16 mouse cellular contexts compared by ENCODE assay signal in the genomic region with DNA sequence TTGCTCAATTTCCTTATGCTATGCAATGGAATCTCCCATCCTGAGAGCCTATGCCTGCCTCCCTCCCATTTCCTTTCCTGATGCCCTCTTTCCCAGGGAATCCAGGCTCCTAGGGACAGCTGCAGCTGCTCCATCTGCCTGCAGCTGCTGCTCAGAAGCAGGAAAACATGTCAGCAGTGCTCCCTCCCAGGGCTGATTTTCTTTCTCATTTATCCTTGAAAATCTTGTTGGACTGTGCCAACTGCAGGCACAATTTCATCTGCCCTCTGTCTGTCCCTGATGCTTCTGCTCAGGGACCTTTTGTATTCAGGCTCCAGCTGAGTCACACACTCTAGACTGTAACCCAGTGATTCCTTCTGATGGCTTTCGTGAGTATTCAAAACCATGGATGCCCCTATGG. TPM values are rescaled to one million over a fixed set of nuclear protein-coding genes. Genes with fewer than 3 reads are reported as not detected.
DNase-seq lines count a peak whose midpoint lies in the region; ATAC-seq and TF ChIP-seq lines count a peak whose summit lies in the region.
"Had no signal": no experiment of that assay in that cellular context is flagged by ENCODE, and none has a peak within 500 bp of the region (broad histone marks: within the 10 kb centered on the region; RNA-seq: fewer than 3 reads in every experiment).

No protein-coding gene starts in this region.

- ATAC-seq in forebrain, embryonic 16.5 days: peak; percentile 61
- no peak for ATAC-seq in midbrain, postnatal 0 days (ENCODE audit: low FRiP score)
- ATAC-seq in megakaryocyte-erythroid progenitor cell, adult 5-6 weeks (replicated peaks; ENCODE audit: low FRiP score, low TSS enrichment, poor library complexity, severe bottlenecking): no peak
- ATAC-seq: inflammation-experienced regulatory T-cells, adult 6 months; liver, embryonic 12.5 days had no signal

- no peak for TF ChIP-seq CTCF in midbrain, postnatal 0 days (IDR thresholded peaks at IDR 0.05)

- H3K9ac ChIP-seq in forebrain, embryonic 16.5 days (replicated peaks; ENCODE audit: low read depth, low read length): no peak overlapping the region
- no peak overlapping the region for H3K9ac ChIP-seq in midbrain, postnatal 0 days (replicated peaks; ENCODE audit: low read length, poor library complexity, severe bottlenecking)
- H3K9ac ChIP-seq: liver, embryonic 12.5 days had no signal

- H3K4me2 ChIP-seq in forebrain, embryonic 16.5 days (ENCODE audit: low read length): no peak overlapping the region
- no peak overlapping the region for H3K4me2 ChIP-seq in midbrain, postnatal 0 days (ENCODE audit: low read depth, low read length, poor library complexity, severe bottlenecking)
- H3K4me2 ChIP-seq: liver, embryonic 12.5 days had no signal

- H3K27ac ChIP-seq in forebrain, embryonic 16.5 days (ENCODE audit: low read length): no peak overlapping the region
- no peak overlapping the region for H3K27ac ChIP-seq in midbrain, postnatal 0 days (ENCODE audit: low read depth, low read length)
- H3K27ac ChIP-seq: liver, embryonic 12.5 days had no signal

- 64% methylated on average over 1 of the region's 1 CpGs for WGBS in forebrain, embryonic 16.5 days
- whole genome bisulfite sequencing in midbrain, postnatal 0 days: 60% methylated on average over 1 of the region's 1 CpGs

- no peaks in the 10 kb centered on the region for H3K9me3 ChIP-seq in forebrain, embryonic 16.5 days (ENCODE audit: control insufficient read depth, low read length)
- no peaks in the 10 kb centered on the region for H3K9me3 ChIP-seq in midbrain, postnatal 0 days (ENCODE audit: low read length)
- H3K9me3 ChIP-seq: liver, embryonic 12.5 days had no signal

- no peak overlapping the region for H3K4me3 ChIP-seq in forebrain, embryonic 16.5 days (replicated peaks; ENCODE audit: low read length)
- no peak overlapping the region for H3K4me3 ChIP-seq in midbrain, postnatal 0 days (ENCODE audit: low read depth, low read length)
- H3K4me3 ChIP-seq: liver, embryonic 12.5 days had no signal

- no peaks in the 10 kb centered on the region for H3K27me3 ChIP-seq in forebrain, embryonic 16.5 days (replicated peaks; ENCODE audit: control insufficient read depth, insufficient read depth, low read length)
- no peaks in the 10 kb centered on the region for H3K27me3 ChIP-seq in midbrain, postnatal 0 days (ENCODE audit: insufficient read depth, low read length)
- H3K27me3 ChIP-seq: liver, embryonic 12.5 days had no signal

- DNase-seq in heart, adult 11 months: peak; percentile 80
- no peak for DNase-seq in heart, adult 8-10 months (ENCODE audit: low spot score)
- DNase-seq in adrenal gland, postnatal 25 days: peak; percentile 2
- peak; percentile 30 for DNase-seq in midbrain, postnatal 0 days (ENCODE audit: low spot score)
- DNase-seq in urinary bladder, adult 18-20 months (ENCODE audit: low spot score in 2 of 2): no peak
- DNase-seq: cerebellum, postnatal 25 days; kidney, postnatal 10 days; lung, postnatal 14 days; right cerebral cortex, adult 18-20 months had no signal

- peaks cover 3% of the 10 kb centered on the region; the same call in 1 of the 2 replicates for H3K4me1 ChIP-seq in forebrain, embryonic 16.5 days (replicated peaks; ENCODE audit: control insufficient read depth, insufficient read depth, low read length)
- no peaks in the 10 kb centered on the region for H3K4me1 ChIP-seq in midbrain, postnatal 0 days (ENCODE audit: insufficient read depth, low read length)
- H3K4me1 ChIP-seq: liver, embryonic 12.5 days had no signal

- no peaks in the 10 kb centered on the region for H3K36me3 ChIP-seq in forebrain, embryonic 16.5 days (ENCODE audit: control insufficient read depth, insufficient read depth)
- H3K36me3 ChIP-seq in midbrain, postnatal 0 days (ENCODE audit: insufficient read depth, low read length): no peaks in the 10 kb centered on the region
- H3K36me3 ChIP-seq: liver, embryonic 12.5 days had no signal

RNA-seq across cellular contexts. Expression of a gene that starts 20.6 kb away (rescaled TPM):
- total RNA-seq in heart, adult 8-10 months (2022): not detected
- 0.36 TPM in 1 of 2 replicates, not detected in the other for total RNA-seq in adrenal gland, postnatal 25 days (2021)
- 4.2 and 5.4 TPM in 2 replicates for polyA plus RNA-seq in forebrain, embryonic 16.5 days (2015; fragmentation: Nextera tagmentation; extraction: Ambion mirVana)
- total RNA-seq in midbrain, postnatal 0 days (2014; rRNA removed): 0.47 and 0.77 TPM in 2 replicates
- polyA plus RNA-seq in midbrain, postnatal 0 days (2015; fragmentation: Nextera tagmentation; extraction: Ambion mirVana): 0.12 and 0.52 TPM in 2 replicates
- total RNA-seq in megakaryocyte-erythroid progenitor cell, adult 5-6 weeks (2014; fragmentation: Nextera tagmentation): not detected in 2 replicates
- total RNA-seq in megakaryocyte-erythroid progenitor cell, adult 5-6 weeks (2017): not detected in 2 replicates
- total RNA-seq: gastrocnemius, adult 8-10 months had no signal
- polyA plus RNA-seq: heart, embryonic 14.5 days; inflammation-experienced regulatory T-cells, adult 6 months; liver, embryonic 12.5 days had no signal

RNA-seq across cellular contexts. Expression of a gene that starts 45.3 kb away (rescaled TPM):
- not detected for total RNA-seq in heart, adult 8-10 months (2022)
- total RNA-seq in adrenal gland, postnatal 25 days (2021): not detected in 2 replicates
- not detected in 2 replicates for polyA plus RNA-seq in forebrain, embryonic 16.5 days (2015; fragmentation: Nextera tagmentation; extraction: Ambion mirVana)
- not detected in 2 replicates for total RNA-seq in midbrain, postnatal 0 days (2014; rRNA removed)
- polyA plus RNA-seq in midbrain, postnatal 0 days (2015; fragmentation: Nextera tagmentation; extraction: Ambion mirVana): not detected in 2 replicates
- total RNA-seq in megakaryocyte-erythroid progenitor cell, adult 5-6 weeks (2014; fragmentation: Nextera tagmentation): not detected in 2 replicates
- not detected in 2 replicates for total RNA-seq in megakaryocyte-erythroid progenitor cell, adult 5-6 weeks (2017)
- total RNA-seq: gastrocnemius, adult 8-10 months; left cerebral cortex, adult 18-20 months had no signal
- polyA plus RNA-seq: heart, embryonic 14.5 days; inflammation-experienced regulatory T-cells, adult 6 months; liver, embryonic 12.5 days had no signal

Comparison
In these comparisons a context has a peak if more than half of its experiments do, and no peak if none do; other contexts are left out.
1. DNase-seq: peak in heart, adult 11 months (single experiment), adrenal gland, postnatal 25 days (single experiment) and midbrain, postnatal 0 days (single experiment); none in heart, adult 8-10 months (single experiment) and urinary bladder, adult 18-20 months (0 of 2).